Mouse (Mus musculus) gastrocnemius, postnatal 10 days (tissue): ENCODE data around the gene Amelx. TPM values are rescaled to one million over a fixed set of nuclear protein-coding genes. Genes with fewer than 3 reads are reported as not detected.
A peak's percentile ranks its signal among the peaks of the same experiment; 100 is the strongest.

Experiments
- DNase-seq: peaks from one replicate; pipeline ENCODE4 v3.0.0; 2021; ENCODE audit warnings: mixed read lengths
- long read RNA-seq, 2 experiments: library from polyadenylated mRNA; stranded (forward); transcript quantifications; one replicate each; pipeline ENCODE4 v2.0.0; 2021
- total RNA-seq, 2 experiments: library from RNA; stranded (reverse); gene quantifications; 2 replicates each; pipeline ENCODE4 v1.2.3; 2021

The Amelx gene
- not detected for total RNA-seq
- long read RNA-seq, experiment 1, partial matches to known transcripts = 0 of 1 reads
- long read RNA-seq, experiment 1, other reads (novel, unspliced or antisense) = 1 of 1 reads
- long read RNA-seq, experiment 2 = 0 reads

GRCm38 (mm10) chrX:169187100-169187499 is at the start of gene Amelx:
Gene Amelx, minus strand, starts transcription at chrX:169187200.
- DNase-seq = no peak

GRCm38 (mm10) chrX:169222357-169223062 is 35.5 kb upstream of the Amelx start:
- no peak for DNase-seq

DNA sequence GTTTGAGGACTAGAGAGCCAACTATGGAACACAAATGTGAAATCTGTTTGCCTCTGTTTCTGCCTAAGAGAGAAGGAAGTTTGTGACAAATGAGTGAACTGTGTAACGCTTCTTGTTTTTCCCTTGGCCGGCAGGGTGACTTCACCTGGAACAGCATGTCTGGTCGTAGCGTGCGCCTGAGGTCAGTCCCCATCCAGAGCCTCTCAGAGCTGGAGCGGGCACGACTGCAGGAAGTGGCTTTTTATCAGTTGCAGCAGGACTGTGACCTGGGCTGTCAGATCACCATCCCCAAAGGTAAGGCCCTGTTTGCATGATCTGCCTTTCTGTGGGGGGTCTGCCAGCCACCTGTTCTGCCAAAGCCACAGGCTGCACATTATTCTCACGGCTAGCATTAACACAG is 33.1 kb upstream of the Amelx start:
- no peak for DNase-seq

- DNase-seq = no peak
Measured at GRCm38 (mm10) chrX:169210019-169210418, 23.0 kb upstream of the Amelx start.

GRCm38 (mm10) chrX:169178634-169179033 is 8.4 kb downstream of the Amelx start:
- no peak for DNase-seq

GRCm38 (mm10) chrX:169173796-169174195 is 13.2 kb downstream of the Amelx start:
- peak; percentile 27 for DNase-seq

DNA sequence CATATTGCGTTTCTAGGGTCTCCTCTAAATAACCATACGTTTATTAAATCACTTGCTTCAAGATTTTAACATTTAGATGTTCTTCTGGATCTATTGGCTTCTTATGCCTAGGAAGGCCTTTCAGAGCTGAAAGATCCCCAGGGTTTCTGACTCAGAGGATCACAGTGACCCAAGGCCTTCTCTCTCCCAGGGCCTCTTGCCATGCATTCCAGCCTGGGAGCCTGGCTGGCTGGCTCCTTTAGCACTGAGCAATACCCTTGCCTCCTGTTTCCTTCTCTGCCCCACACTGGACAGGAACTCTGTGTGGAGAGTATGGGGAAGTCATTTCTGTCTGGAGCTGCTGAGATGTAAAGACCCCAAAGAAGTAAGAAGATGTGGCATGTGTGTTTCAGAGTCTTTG is 16.0 kb downstream of the Amelx start:
- no peak for DNase-seq

DNA sequence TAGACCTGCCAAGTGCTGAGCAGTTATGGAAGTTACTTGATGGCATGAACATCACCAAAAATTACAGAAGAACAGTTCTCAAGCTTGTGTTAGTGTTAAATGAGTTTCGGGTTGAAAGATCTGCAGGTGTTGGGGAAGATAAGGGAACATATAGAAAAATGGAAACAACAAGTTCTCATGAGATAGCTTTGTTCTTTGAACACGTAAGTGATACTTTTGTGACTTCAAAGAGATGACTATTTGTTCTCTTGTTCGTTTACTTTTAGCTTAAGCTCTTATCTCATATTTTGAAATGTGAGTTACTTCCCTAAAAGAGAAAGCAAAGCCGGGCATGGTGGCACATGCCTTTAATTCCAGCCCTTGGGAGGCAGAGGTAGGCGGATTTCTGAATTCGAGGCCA is 28.6 kb downstream of the Amelx start:
- DNase-seq = no peak

GRCm38 (mm10) chrX:169153805-169154204 is 33.2 kb downstream of the Amelx start:
- no peak for DNase-seq

- no peak for DNase-seq
Measured at GRCm38 (mm10) chrX:169140467-169140866, 46.5 kb downstream of the Amelx start.

DNA sequence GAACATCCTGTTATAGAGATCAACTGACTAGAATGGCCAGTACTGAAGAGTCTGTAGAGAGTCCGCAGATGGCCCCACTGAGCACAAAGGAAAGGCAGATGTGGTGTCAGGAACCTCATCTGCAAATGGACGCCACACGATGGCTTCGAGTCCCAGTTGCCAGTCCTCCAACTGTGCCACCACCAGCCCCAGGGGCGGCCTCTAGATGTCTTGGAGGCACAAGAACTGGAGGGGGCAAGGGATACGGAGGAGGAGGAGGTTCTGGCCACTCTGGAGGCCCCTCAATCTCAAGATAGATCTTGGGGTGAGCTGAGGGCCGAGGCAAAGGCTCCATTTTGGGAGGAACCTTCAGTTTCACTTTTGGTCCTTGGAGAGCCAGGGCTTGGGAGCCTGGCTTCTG is 47.2 kb downstream of the Amelx start:
- no peak for DNase-seq

Other genes with a start within 250 kb of the Amelx start
- 10 to 100 TPM; 22.5 to 24.9 TPM for gene Hccs, start 133.2 kb upstream of the Amelx start, total RNA-seq